Mouse (Mus musculus): Measurements from ENCODE around the gene Dynll1. TPM values are rescaled to one million over a fixed set of nuclear protein-coding genes. Genes with fewer than 3 reads are reported as not detected.

Dynll1 gene
- 184 and 239 TPM in 2 replicates for total RNA-seq (2014; rRNA removed)
- polyA plus RNA-seq (2015; fragmentation: Nextera tagmentation; extraction: Ambion mirVana): 1,016 and 1,030 TPM in 2 replicates

DNA sequence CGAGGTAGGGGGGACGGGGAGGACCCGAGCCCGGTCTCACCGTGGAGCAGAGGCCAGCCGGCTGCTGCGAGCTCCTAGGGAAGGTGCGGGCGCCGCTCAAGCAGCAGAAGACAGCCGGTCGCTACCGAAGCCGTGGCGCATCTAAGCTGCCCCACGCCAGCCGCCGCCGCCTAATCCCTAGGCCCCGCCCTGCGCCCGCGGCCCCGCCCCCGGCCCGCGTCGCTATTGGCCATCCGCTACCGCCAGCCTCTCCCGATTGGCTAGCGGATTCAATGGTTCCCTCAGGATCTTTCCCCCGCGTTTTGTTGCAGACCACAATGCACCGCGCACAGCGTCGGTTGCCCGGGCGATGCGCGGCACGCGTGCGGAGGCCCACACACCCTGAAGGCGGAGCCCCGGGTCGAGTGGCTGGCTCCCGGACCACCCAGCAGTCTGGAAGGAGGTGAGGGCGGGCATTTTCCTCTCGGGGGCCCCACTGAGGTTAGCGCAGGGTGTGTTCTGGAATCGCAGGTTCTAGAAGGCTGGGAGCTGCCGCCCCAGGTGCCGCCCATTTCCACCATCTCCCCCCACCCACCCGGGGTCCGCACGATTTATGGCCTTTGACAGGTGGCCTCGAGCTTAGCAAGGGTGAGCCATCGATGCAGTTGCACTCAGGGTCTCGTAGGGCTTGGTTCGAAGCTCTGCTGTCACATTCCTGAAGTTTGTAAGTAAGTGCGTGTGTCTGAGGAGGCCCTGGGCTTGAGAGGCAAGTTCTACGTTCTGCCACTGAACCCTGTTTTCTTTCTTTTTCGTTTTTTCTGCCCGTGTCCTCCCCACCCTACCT is at the start of gene Dynll1:
TSS of gene Dynll1 (minus strand) at position 208 of the 823 bp plus-strand sequence.
- DNase-seq (ENCODE audit: low spot score) (peak; percentile 99), ATAC-seq (peak; percentile 98)
- Histone ChIP-seq H3K4me1 (ENCODE audit: insufficient read depth, low read length) (0 out of 2 replicates have a peak, but pooled peaks cover 6% of the 10 kb centered on the region), H3K9ac (replicated peaks; ENCODE audit: low read length) (peak within 1 kb of the TSS; percentile 79), H3K27me3 (ENCODE audit: insufficient read depth, low read length) (no peaks in the 10 kb centered on the region), H3K9me3 (ENCODE audit: low read length) (no peaks in the 10 kb centered on the region), H3K27ac (peak within 1 kb of the TSS; percentile 92), H3K36me3 (ENCODE audit: insufficient read depth, low read length) (peaks cover 16% of the 10 kb centered on the region), H3K4me3 (ENCODE audit: low read length) (peak within 1 kb of the TSS; percentile 78), H3K4me2 (ENCODE audit: low read depth, low read length) (peak within 1 kb of the TSS; percentile 70)
- TF ChIP-seq CTCF (IDR thresholded peaks at IDR 0.05; ENCODE audit: low read depth): peak; percentile 31
- WGBS: 2% methylated on average over 66 of the region's 66 CpGs

DNA sequence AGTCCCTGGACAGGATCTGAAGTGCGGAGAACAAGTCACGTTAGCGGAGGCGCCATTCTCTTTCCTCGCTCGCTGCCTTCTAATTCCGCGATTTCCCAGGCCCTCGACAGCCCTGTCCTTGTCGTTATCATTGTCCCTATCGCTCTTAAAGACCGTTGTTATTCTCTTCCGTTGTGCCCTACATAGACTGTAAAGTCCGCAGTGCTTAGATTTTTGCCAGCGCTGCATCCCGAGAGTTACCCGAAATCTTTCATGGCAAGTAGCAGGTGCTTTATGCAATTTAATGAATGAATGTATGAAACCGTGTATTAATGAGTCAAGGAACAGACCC is 48.4 kb upstream of the Dynll1 start:
- no peaks in the 10 kb centered on the region for H3K27me3 ChIP-seq (ENCODE audit: insufficient read depth, low read length)
- H3K9me3 ChIP-seq (ENCODE audit: low read length): no peaks in the 10 kb centered on the region
- H3K4me3 ChIP-seq (ENCODE audit: low read length): peak overlapping the region; percentile 80
- H3K9ac ChIP-seq (replicated peaks; ENCODE audit: low read length): peak overlapping the region; percentile 72
- peaks cover 16% of the 10 kb centered on the region for H3K36me3 ChIP-seq (ENCODE audit: insufficient read depth, low read length)
- ATAC-seq: no peak; the same call in 1 of the 2 replicates
- under 1% methylated on average over 18 of the region's 18 CpGs for WGBS
- TF ChIP-seq CTCF (IDR thresholded peaks at IDR 0.05; ENCODE audit: low read depth): no peak
- peak overlapping the region; percentile 76 for H3K27ac ChIP-seq
- H3K4me1 ChIP-seq (ENCODE audit: insufficient read depth, low read length): peaks cover 6% of the 10 kb centered on the region
- peak overlapping the region; percentile 73 for H3K4me2 ChIP-seq (ENCODE audit: low read depth, low read length)
- no peak for DNase-seq (ENCODE audit: low spot score)

DNA sequence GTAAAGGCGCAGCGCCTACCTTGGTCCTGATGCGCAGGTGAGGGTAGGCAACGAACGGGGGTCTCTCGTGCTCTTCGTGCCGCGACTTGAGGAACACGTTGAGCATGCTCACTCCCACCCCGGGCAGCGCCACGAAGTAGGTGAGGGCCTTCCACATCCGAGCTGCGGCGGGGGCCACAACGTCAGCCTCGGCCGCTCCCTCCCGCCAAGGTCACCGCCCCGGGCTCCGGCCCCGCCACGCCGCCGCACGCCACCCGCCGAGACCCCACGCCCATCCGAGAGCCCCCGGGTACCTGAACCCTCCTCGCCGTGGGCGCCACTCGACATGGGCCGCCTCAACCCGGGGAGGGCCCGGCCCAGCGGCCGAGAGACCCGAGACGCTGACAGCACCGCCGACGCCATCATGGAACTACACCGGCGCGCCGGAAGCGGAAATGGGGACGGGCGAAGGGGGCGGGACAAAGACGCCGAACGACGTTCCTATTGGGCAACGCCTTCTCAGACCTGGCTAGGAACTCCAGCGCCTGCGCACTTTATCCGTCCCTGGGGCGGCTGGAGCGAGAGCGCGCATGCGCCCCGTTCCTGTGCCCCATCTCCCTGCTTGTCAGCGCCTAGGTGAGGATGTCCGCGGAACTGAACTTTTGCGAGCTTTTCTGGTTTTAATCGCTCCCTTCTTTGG is 47.9 kb upstream of the Dynll1 start, which contains the start of gene Cox6a1:
TSS of gene Cox6a1 (minus strand) at position 436 of the 679 bp plus-strand sequence.
- TF ChIP-seq CTCF (IDR thresholded peaks at IDR 0.05; ENCODE audit: low read depth): peak; percentile 55
- Histone ChIP-seq H3K4me2 (ENCODE audit: low read depth, low read length) (peak within 1 kb of the TSS; percentile 86), H3K9ac (replicated peaks; ENCODE audit: low read length) (peak within 1 kb of the TSS; percentile 72), H3K4me3 (ENCODE audit: low read length) (peak within 1 kb of the TSS; percentile 80), H3K27ac (peak within 1 kb of the TSS; percentile 76), H3K27me3 (ENCODE audit: insufficient read depth, low read length) (no peaks in the 10 kb centered on the region), H3K4me1 (ENCODE audit: insufficient read depth, low read length) (peaks cover 6% of the 10 kb centered on the region), H3K9me3 (ENCODE audit: low read length) (no peaks in the 10 kb centered on the region), H3K36me3 (ENCODE audit: insufficient read depth, low read length) (peaks cover 20% of the 10 kb centered on the region)
- WGBS: under 1% methylated on average over 72 of the region's 74 CpGs
- DNase-seq (ENCODE audit: low spot score) (peak; percentile 99), ATAC-seq (peak; percentile 97)

DNA sequence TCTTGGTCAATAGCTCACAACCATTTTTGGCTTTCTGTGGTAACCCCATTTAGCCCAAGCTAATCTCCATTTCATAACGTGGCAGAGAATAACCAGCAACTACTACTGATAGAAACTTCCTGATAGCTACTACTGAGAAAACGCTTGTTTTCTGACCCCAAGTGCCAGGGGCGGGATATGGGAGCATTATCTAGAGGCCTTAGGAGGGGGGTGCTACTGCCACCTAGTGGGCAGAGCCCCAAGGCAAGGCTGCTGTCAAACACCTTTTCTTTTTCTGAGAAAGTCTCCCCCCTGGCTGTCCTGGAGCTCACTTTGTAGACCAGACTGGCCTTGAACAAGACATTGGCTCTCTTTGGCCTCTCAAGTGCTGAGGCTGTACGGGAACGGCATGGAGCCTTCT is 46.8 kb upstream of the Dynll1 start:
- Histone ChIP-seq H3K4me3 (ENCODE audit: low read length) (peak overlapping the region; percentile 80), H3K9ac (replicated peaks; ENCODE audit: low read length) (peak overlapping the region; percentile 72; the same call in 1 of the 2 replicates), H3K27me3 (ENCODE audit: insufficient read depth, low read length) (no peaks in the 10 kb centered on the region), H3K4me2 (ENCODE audit: low read depth, low read length) (peak overlapping the region; percentile 86), H3K27ac (no peak overlapping the region), H3K4me1 (ENCODE audit: insufficient read depth, low read length) (peaks cover 6% of the 10 kb centered on the region), H3K36me3 (ENCODE audit: insufficient read depth, low read length) (peaks cover 20% of the 10 kb centered on the region), H3K9me3 (ENCODE audit: low read length) (no peaks in the 10 kb centered on the region)
- ATAC-seq (0 out of 2 replicates have a peak, but pooled peaks have one; percentile 27), DNase-seq (ENCODE audit: low spot score) (peak; percentile 86)
- TF ChIP-seq CTCF (IDR thresholded peaks at IDR 0.05; ENCODE audit: low read depth): peak; percentile 83
- 3% methylated on average over 5 of the region's 5 CpGs for WGBS

DNA sequence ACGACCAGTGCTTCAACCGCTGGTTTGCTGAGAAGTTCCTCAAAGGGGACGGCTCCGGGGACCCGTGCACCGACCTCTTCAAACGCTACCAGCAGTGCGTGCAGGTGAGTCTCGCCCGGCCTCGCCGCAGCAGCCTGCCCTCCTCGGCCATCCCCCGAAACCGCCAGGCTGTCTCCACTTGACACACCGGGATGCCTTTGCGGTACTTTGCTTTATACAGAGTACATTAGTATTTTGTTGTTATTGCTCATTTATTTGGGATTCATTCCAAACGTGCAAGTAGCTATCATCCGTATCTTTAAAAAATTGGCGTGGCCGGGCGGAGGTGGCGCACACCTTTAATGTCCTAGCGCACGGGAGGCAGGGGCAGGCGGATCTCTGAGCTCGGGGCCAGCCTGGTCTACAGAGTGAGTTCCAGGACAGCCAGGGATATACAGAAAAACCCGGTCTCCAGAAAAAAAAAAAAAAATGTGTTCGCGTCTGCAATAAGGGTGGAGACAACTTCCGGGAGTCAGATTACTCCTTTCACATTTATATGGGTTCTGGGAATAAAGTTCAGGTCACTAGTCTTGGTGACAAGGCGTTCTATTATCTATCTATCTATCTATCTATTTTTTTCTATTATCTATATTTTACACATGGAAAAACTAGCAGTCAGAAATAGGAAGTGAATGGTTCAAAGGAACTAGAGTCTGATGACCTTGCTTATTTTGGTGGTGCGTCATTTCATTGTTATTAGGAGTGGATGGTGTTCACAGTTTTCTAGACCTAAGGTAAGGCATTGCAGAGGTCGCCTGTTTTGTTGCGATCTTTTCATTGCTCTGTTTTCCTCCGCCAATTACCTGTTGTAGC is 40.7 kb upstream of the Dynll1 start:
- Histone ChIP-seq H3K27ac (peak overlapping the region; percentile 92; the same call in 1 of the 2 replicates), H3K4me2 (ENCODE audit: low read depth, low read length) (peak overlapping the region; percentile 85), H3K4me1 (ENCODE audit: insufficient read depth, low read length) (peaks cover 9% of the 10 kb centered on the region), H3K9ac (replicated peaks; ENCODE audit: low read length) (peak overlapping the region; percentile 92), H3K4me3 (ENCODE audit: low read length) (peak overlapping the region; percentile 89), H3K9me3 (ENCODE audit: low read length) (no peaks in the 10 kb centered on the region), H3K36me3 (ENCODE audit: insufficient read depth, low read length) (peaks cover 20% of the 10 kb centered on the region), H3K27me3 (ENCODE audit: insufficient read depth, low read length) (no peaks in the 10 kb centered on the region)
- ATAC-seq (no peak; the same call in 1 of the 2 replicates), DNase-seq (ENCODE audit: low spot score) (no peak)
- 13% methylated on average over 36 of the region's 36 CpGs for WGBS
- TF ChIP-seq CTCF (IDR thresholded peaks at IDR 0.05; ENCODE audit: low read depth): no peak
